Mouse (Mus musculus) Patski (cell line): Measurements from ENCODE around the gene Parg. TPM values are rescaled to one million over a fixed set of nuclear protein-coding genes. Genes with fewer than 3 reads are reported as not detected.

Experiments
- ATAC-seq: fragments of 100-300 bp; one replicate; pipeline ENCODE4 v1.8.0; 2021
- CTCF ChIA-PET: fragments of 350-600 bp; sonication (Branson Sonifier 250); formaldehyde crosslinking; loops from one replicate; lab custom pipeline; 2022; ENCODE audit warnings: inconsistent platforms; lab: Charles Lee
- POLR2A ChIA-PET: fragments of 350-600 bp; sonication (Branson Sonifier 250); formaldehyde crosslinking; loops from one replicate; lab custom pipeline; 2022; ENCODE audit warnings: antibody characterized with exemption, inconsistent platforms; lab: Charles Lee
- DNase-seq: peaks from one replicate; pipeline ENCODE4 v3.0.0-alpha.2; 2011; ENCODE audit warnings: low read depth, low spot score
- H3K27me3 ChIP-seq: fragments of 371-371 bp; one replicate; pipeline ENCODE4 v1.5.1; 2021
- CTCF ChIP-seq: fragments of 100-300 bp; IDR thresholded peaks from one replicate; pipeline ENCODE4 v1.5.1; 2021
- in situ Hi-C: fragments of 300-500 bp; cut with MboI; formaldehyde crosslinking; loops from 3 replicates; pipeline ENCODE4 v1.11.1; 2018; ENCODE audit warnings: low pct_unique_long_range_greater_than_20kb, mixed read lengths
- polyA plus RNA-seq: library from polyadenylated mRNA; unstranded; gene quantifications from one replicate; pipeline ENCODE4 v1.2.3, GENCODE M21; 2021

The Parg gene
- polyA plus RNA-seq, 1 experiment from 2014 or later: 27.8 TPM

- ATAC-seq (no peak), DNase-seq (no peak)
- in situ Hi-C loops: no loop called here
- ChIA-PET POLR2A (interaction anchor here (0.6 kb wide), 1 partner anchor 27 kb away, joined by 3 read pairs; no protein-coding TSS in a partner anchor), CTCF (interaction anchor here (0.7 to 1.5 kb wide), 2 partner anchors 11 to 25 kb away, joined by 3 read pairs; no protein-coding TSS in a partner anchor)
- H3K27me3 ChIP-seq: no peaks in the 10 kb centered on the region
- TF ChIP-seq CTCF: peak; percentile 29
Observed at GRCm38 (mm10) chr14:32242401-32242800, 40.7 kb downstream of the Parg start.

- ChIA-PET CTCF (no interaction called here), POLR2A (no interaction called here)
- no peaks in the 10 kb centered on the region for H3K27me3 ChIP-seq
- no peak for TF ChIP-seq CTCF
- DNase-seq (no peak), ATAC-seq (no peak)
- in situ Hi-C loops: no loop called here
Observed at GRCm38 (mm10) chr14:32246019-32246418, 44.3 kb downstream of the Parg start.

- in situ Hi-C loops: no loop called here
- no peak for ATAC-seq
- POLR2A ChIA-PET: no interaction called here
- TF ChIP-seq CTCF: no peak
- CTCF ChIA-PET: no interaction called here
- no peaks in the 10 kb centered on the region for H3K27me3 ChIP-seq
- DNase-seq: no peak
Observed at GRCm38 (mm10) chr14:32249616-32250015, 47.9 kb downstream of the Parg start.

GRCm38 (mm10) chr14:32260830-32261229 is 59.1 kb downstream of the Parg start:
- in situ Hi-C loops: no loop called here
- CTCF ChIA-PET: no interaction called here
- no peak for ATAC-seq
- H3K27me3 ChIP-seq: no peaks in the 10 kb centered on the region
- POLR2A ChIA-PET: no interaction called here
- TF ChIP-seq CTCF: no peak
- DNase-seq: no peak

DNA sequence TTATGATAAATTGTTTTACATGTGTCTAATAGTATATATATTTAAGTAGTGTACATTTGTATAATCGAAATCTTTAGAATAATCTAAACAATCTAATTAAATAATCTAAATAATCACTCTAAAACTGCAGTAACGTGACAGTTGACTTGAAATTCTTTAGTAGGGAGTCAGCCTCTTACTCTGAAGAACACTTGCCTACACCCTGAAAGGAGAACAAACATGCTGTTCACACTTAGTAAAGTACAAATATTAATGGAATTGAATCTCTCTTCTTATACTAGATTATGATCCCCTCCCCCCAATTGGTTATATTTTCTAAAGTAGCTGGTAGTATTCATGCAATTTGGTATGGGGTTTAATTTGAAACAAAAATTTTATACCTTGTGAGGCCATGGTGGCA is 60.0 kb downstream of the Parg start:
- no peak for TF ChIP-seq CTCF
- no peak for ATAC-seq
- H3K27me3 ChIP-seq: no peaks in the 10 kb centered on the region
- no peak for DNase-seq
- in situ Hi-C loops: no loop called here
- CTCF ChIA-PET: no interaction called here
- POLR2A ChIA-PET: no interaction called here

DNA sequence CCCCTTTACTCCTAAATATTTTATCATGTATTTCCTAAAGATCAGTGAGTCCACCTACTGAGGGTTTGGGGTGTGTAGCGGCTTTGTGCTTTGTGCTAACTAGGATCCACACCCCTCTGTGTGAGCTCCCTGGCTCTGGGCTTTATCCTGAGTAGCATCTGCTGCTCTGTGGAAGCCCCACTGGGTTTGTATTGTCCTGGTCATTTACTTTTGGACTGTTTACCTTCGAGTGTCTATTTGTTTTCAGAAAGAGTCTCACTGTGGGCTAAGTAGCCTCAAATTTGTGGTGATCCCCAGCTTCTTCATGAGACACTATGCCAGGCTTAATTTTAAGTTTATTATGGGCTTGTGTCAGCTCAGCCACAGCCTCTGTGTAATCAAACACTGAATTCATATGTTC is 67.2 kb downstream of the Parg start:
- H3K27me3 ChIP-seq: no peaks in the 10 kb centered on the region
- ATAC-seq (no peak), DNase-seq (no peak)
- ChIA-PET CTCF (no interaction called here), POLR2A (no interaction called here)
- TF ChIP-seq CTCF: no peak
- in situ Hi-C loops: no loop called here

DNA sequence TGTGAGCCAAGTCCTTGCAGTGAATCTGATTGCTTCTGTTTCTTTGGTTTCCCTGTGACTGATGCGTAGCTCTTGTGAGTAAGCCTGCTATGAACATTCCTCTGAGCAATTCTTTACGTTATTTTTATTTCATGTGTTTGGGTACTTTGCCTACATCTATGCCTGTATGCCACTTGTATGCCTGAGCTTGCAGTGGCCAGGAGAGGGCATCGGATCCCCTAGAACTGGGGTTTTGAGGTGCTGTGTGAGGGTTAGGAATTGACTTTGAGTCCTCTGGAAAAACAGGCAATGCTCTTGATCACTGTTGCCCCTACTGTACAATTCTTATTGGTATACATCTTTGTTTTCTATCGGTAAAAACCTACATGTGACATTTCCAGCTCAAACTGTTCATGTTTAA is 67.8 kb downstream of the Parg start:
- H3K27me3 ChIP-seq: no peaks in the 10 kb centered on the region
- ChIA-PET POLR2A (no interaction called here), CTCF (no interaction called here)
- in situ Hi-C loops: no loop called here
- DNase-seq: no peak
- ATAC-seq: no peak
- peak; percentile 33 for TF ChIP-seq CTCF

DNA sequence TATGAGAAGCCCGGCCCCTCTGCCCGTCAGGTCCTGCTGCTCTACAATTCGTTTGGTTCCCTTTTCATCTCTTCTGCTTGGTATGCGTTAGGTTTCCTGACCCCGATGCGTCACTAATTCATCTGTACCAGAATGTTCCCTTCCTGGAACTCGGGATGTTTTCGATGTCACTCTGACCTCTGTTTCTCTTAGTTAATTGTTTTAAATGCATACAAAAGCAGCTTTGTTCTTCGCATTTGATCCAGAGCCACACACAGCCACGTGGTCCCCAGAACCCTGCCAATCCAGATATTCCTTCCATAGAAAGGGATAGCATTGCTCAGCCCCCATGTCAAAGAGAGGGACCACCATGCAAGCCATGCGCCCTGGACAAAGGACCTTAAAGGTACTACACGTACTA is 99.9 kb downstream of the Parg start:
- no peak for TF ChIP-seq CTCF
- ChIA-PET CTCF (no interaction called here), POLR2A (no interaction called here)
- no peak for DNase-seq
- ATAC-seq: no peak
- H3K27me3 ChIP-seq: no peaks in the 10 kb centered on the region
- in situ Hi-C loops: no loop called here

GRCm38 (mm10) chr14:32302423-32302822 is 100.7 kb downstream of the Parg start:
- no peak for DNase-seq
- no peaks in the 10 kb centered on the region for H3K27me3 ChIP-seq
- in situ Hi-C loops: no loop called here
- no peak for ATAC-seq
- ChIA-PET CTCF (no interaction called here), POLR2A (no interaction called here)
- no peak for TF ChIP-seq CTCF

DNA sequence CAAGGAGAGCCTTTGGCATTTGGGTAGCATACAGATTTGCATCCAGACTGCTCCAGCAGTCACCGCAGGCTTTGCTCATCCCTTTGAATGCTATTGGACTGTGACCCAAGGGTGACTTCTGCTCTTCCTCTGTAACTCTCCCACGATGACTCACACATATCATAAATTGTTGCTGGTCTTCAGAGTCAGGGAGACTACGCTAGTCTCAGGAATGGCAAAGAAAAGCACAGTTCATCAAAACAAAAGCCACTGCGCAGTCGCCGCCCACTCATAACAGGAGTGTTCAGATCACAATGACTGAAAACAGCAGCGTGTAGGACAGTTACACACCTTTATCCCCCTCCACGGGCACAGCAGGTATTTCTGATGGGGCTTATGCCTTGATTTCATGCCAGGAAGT is 103.2 kb downstream of the Parg start:
- ChIA-PET POLR2A (no interaction called here), CTCF (interaction anchor here (1.6 kb wide), 1 partner anchor 14 kb away, joined by 5 read pairs; no protein-coding TSS in a partner anchor)
- H3K27me3 ChIP-seq: no peaks in the 10 kb centered on the region
- TF ChIP-seq CTCF: no peak
- in situ Hi-C loops: loop anchor here (5.0 kb wide), 1 partner anchor 167 kb away; no protein-coding TSS in a partner anchor
- peak; percentile 96 for ATAC-seq
- peak; percentile 53 for DNase-seq

DNA sequence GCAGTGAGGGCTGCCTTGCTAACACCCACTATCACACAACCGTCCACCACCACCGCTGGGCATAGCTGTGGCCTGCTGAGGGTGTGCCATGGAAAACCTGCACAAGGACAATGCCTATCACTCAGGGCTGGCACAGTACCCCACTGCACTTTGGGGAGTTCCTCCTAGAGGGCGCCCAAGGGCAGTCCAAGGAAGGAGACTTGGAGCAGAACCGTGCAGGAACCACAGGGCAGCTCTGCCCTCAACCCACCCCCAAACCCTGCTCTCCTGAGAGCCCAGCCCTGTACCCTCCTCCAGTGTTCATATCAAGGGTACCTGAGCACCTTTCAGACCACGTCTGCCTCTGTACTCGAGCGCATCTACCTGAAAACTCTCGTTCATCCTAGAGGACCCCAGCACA is 108.1 kb downstream of the Parg start:
- DNase-seq (no peak), ATAC-seq (peak; percentile 46)
- in situ Hi-C loops: loop anchor here (5.0 kb wide), 1 partner anchor 162 kb away; no protein-coding TSS in a partner anchor
- POLR2A ChIA-PET: no interaction called here
- peak; percentile 69 for TF ChIP-seq CTCF
- CTCF ChIA-PET: interaction anchor here (2.2 kb wide), 1 partner anchor 11 kb away, joined by 6 read pairs; no protein-coding TSS in a partner anchor
- no peaks in the 10 kb centered on the region for H3K27me3 ChIP-seq
